Mouse (Mus musculus): Measurements from ENCODE around the gene Pirb.
"Not testable (repeated sequence)": the region's sequence is repeated elsewhere in the genome, so short reads cannot be mapped to it uniquely, and the experiment has no call there.

GRCm38 (mm10) chr7:3720268-3720667, at the start of gene Pirb:
- TF ChIP-seq CTCF (IDR thresholded peaks at IDR 0.05; ENCODE audit: control insufficient read depth, insufficient read depth, insufficient replicate concordance, low read depth, low read length); POLR2A (IDR thresholded peaks at IDR 0.05; ENCODE audit: control insufficient read depth, low read depth, low read length): not testable (repeated sequence)
